22 mouse cellular contexts compared by ENCODE assay signal in genomic region chr9:47858134-47858533, GRCm38 (mm10).
DNase-seq lines count a peak whose midpoint lies in the region; ATAC-seq and TF ChIP-seq lines count a peak whose summit lies in the region.
"Had no signal": no experiment of that assay in that cellular context is flagged by ENCODE, and none has a peak within 500 bp of the region (broad histone marks: within the 10 kb centered on the region; RNA-seq: fewer than 3 reads in every experiment).

No protein-coding gene starts in this region.

- no peak overlapping the region for H3ac ChIP-seq in myocyte (ENCODE audit: control insufficient read depth, insufficient read length)

- H3K9ac ChIP-seq in midbrain, embryonic 13.5 days (replicated peaks), result no peak overlapping the region
- H3K9ac ChIP-seq in midbrain, embryonic 11.5 days (ENCODE audit: low read length), result no peak overlapping the region
- no peak overlapping the region for H3K9ac ChIP-seq in embryonic facial prominence, embryonic 13.5 days
- H3K9ac ChIP-seq: heart, embryonic 13.5 days; limb, embryonic 13.5 days; liver, embryonic 13.5 days; lung, embryonic 14.5 days had no signal

- 0 out of 2 replicates have a peak overlapping the region, but pooled peaks have one; percentile 26 for H3K27ac ChIP-seq in midbrain, embryonic 13.5 days
- H3K27ac ChIP-seq in midbrain, embryonic 11.5 days (ENCODE audit: low read depth, low read length), result no peak overlapping the region
- peak overlapping the region; percentile 2; the same call in 1 of the 2 replicates for H3K27ac ChIP-seq in embryonic facial prominence, embryonic 13.5 days
- H3K27ac ChIP-seq: gastrocnemius, adult 2 months; heart, embryonic 13.5 days; limb, embryonic 13.5 days; liver, embryonic 13.5 days had no signal

- peaks cover 4% of the 10 kb centered on the region; the same call in 1 of the 2 replicates for H3K36me3 ChIP-seq in midbrain, embryonic 13.5 days
- no peaks in the 10 kb centered on the region for H3K36me3 ChIP-seq in midbrain, embryonic 11.5 days (ENCODE audit: control insufficient read depth, insufficient read depth, low read length)
- H3K36me3 ChIP-seq in embryonic facial prominence, embryonic 13.5 days, result no peaks in the 10 kb centered on the region
- no peaks in the 10 kb centered on the region for H3K36me3 ChIP-seq in myocyte (ENCODE audit: control insufficient read depth, insufficient read depth)
- H3K36me3 ChIP-seq: G1E; heart, embryonic 13.5 days; limb, embryonic 13.5 days; liver, embryonic 13.5 days had no signal

- peaks cover 19% of the 10 kb centered on the region for H3K4me1 ChIP-seq in midbrain, embryonic 13.5 days (replicated peaks)
- H3K4me1 ChIP-seq in midbrain, embryonic 11.5 days (ENCODE audit: control insufficient read depth, insufficient read depth, low read length), result no peaks in the 10 kb centered on the region
- H3K4me1 ChIP-seq in embryonic facial prominence, embryonic 13.5 days, result peaks cover 34% of the 10 kb centered on the region
- H3K4me1 ChIP-seq: liver, embryonic 13.5 days had no signal

- 0 out of 2 replicates have a peak, but pooled peaks have one; percentile 26 for ATAC-seq in frontal cortex, adult (ENCODE audit: low TSS enrichment)
- no peak for ATAC-seq in midbrain, embryonic 13.5 days
- no peak for ATAC-seq in midbrain, embryonic 11.5 days (ENCODE audit: low FRiP score)
- no peak for ATAC-seq in embryonic facial prominence, embryonic 13.5 days (ENCODE audit: insufficient number of reproducible peaks, insufficient read depth, low FRiP score, low TSS enrichment, low read depth)

- WGBS in midbrain, embryonic 13.5 days, result 60% methylated on average over 5 of the region's 5 CpGs
- WGBS in midbrain, embryonic 11.5 days, result 66% methylated on average over 5 of the region's 5 CpGs
- 67% methylated on average over 5 of the region's 5 CpGs for WGBS in embryonic facial prominence, embryonic 13.5 days

- H3K4me2 ChIP-seq in midbrain, embryonic 13.5 days (replicated peaks), result no peak overlapping the region
- H3K4me2 ChIP-seq in midbrain, embryonic 11.5 days, result no peak overlapping the region
- no peak overlapping the region; the same call in 1 of the 2 replicates for H3K4me2 ChIP-seq in embryonic facial prominence, embryonic 13.5 days
- H3K4me2 ChIP-seq in myocyte (ENCODE audit: low read depth), result peak overlapping the region; percentile 12
- H3K4me2 ChIP-seq: heart, embryonic 13.5 days; limb, embryonic 13.5 days; liver, embryonic 13.5 days; lung, embryonic 14.5 days had no signal

- H3K9me3 ChIP-seq in midbrain, embryonic 13.5 days, result no peaks in the 10 kb centered on the region
- H3K9me3 ChIP-seq in midbrain, embryonic 11.5 days (ENCODE audit: control insufficient read depth, low read length), result no peaks in the 10 kb centered on the region
- H3K9me3 ChIP-seq in embryonic facial prominence, embryonic 13.5 days, result no peaks in the 10 kb centered on the region
- H3K9me3 ChIP-seq: heart, embryonic 13.5 days; limb, embryonic 13.5 days; liver, embryonic 13.5 days had no signal

- no peak overlapping the region for H3K4me3 ChIP-seq in midbrain, embryonic 13.5 days (replicated peaks)
- no peak overlapping the region for H3K4me3 ChIP-seq in midbrain, embryonic 11.5 days (ENCODE audit: low read depth, low read length)
- no peak overlapping the region for H3K4me3 ChIP-seq in embryonic facial prominence, embryonic 13.5 days
- H3K4me3 ChIP-seq in myocyte, result no peak overlapping the region
- H3K4me3 ChIP-seq: gastrocnemius, adult 2 months; heart, embryonic 13.5 days; limb, embryonic 13.5 days; liver, embryonic 13.5 days had no signal

- no peak for TF ChIP-seq POLR2A in myocyte (IDR thresholded peaks at IDR 0.05; ENCODE audit: insufficient read length, low read depth)

- DNase-seq in frontal cortex, postnatal 14 days (ENCODE audit: low spot score in 2 of 2), result no peak
- DNase-seq in midbrain, embryonic 11.5 days (ENCODE audit: low spot score, missing footprints), result no peak
- DNase-seq in embryo, embryonic 11 days, result no peak
- no peak for DNase-seq in adrenal gland, postnatal 25 days
- DNase-seq: adrenal gland, postnatal 36 days; cerebellum, adult 9-10 months; gastrocnemius, adult 2 months; heart, adult 18-20 months; kidney, adult 8-10 months; kidney, postnatal 36 days; liver, embryonic 13.5 days; lung, embryonic 14.5 days; lung, postnatal 36 days; right cerebral cortex, postnatal 4 days; thymus, adult 2 months had no signal

- no peaks in the 10 kb centered on the region for H3K27me3 ChIP-seq in midbrain, embryonic 13.5 days
- no peaks in the 10 kb centered on the region for H3K27me3 ChIP-seq in midbrain, embryonic 11.5 days (ENCODE audit: control insufficient read depth, insufficient read depth, low read length)
- no peaks in the 10 kb centered on the region for H3K27me3 ChIP-seq in embryonic facial prominence, embryonic 13.5 days
- no peaks in the 10 kb centered on the region for H3K27me3 ChIP-seq in myocyte (ENCODE audit: control insufficient read depth, insufficient read depth, insufficient read length)
- H3K27me3 ChIP-seq: heart, embryonic 13.5 days; limb, embryonic 13.5 days; liver, embryonic 13.5 days had no signal

- H3K79me2 ChIP-seq in myocyte (ENCODE audit: control insufficient read depth, insufficient read depth), result no peaks in the 10 kb centered on the region

TF ChIP-seq in myocyte, 11 proteins besides CTCF, POLR2A, EP300 and RAD21:
- TF ChIP-seq CEBPB (IDR thresholded peaks at IDR 0.05; ENCODE audit: insufficient read depth, poor library complexity, severe bottlenecking), result no peak
- TF ChIP-seq MAX (IDR thresholded peaks at IDR 0.05; ENCODE audit: low read depth), result no peak
